In the genomic region with DNA sequence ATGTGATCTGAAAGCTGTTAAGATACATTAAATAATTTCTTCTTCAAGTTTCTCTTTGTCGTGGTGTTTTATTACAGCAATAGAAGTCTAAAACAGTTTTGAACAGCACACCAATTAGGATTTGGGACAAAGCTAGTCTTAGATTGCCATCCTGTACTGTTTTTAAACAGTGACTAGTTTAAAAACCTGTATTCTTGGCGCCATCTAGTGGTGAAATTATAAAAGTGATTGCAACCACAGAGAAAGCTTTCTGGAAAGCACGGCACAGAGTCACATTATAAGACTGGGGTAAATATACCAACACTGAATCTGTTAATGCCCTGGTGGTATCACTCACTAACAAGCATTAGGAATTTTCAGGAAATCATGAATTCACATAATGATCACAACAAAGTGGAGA, we compare ENCODE assay signal across 10 mouse cellular contexts.
A peak's percentile ranks its signal among the peaks of the same experiment; 100 is the strongest.
DNase-seq lines count a peak whose midpoint lies in the region; ATAC-seq lines count a peak whose summit lies in the region.
"Had no signal": no experiment of that assay in that cellular context is flagged by ENCODE, and none has a peak within 500 bp of the region (broad histone marks: within the 10 kb centered on the region; RNA-seq: fewer than 3 reads in every experiment).

No protein-coding gene starts in this region.

- H3K36me3 ChIP-seq in embryonic facial prominence, embryonic 14.5 days (ENCODE audit: control insufficient read depth, insufficient read depth, low read length), result no peaks in the 10 kb centered on the region
- H3K36me3 ChIP-seq: limb, embryonic 12.5 days had no signal

- no peak overlapping the region for H3K4me3 ChIP-seq in embryonic facial prominence, embryonic 14.5 days (ENCODE audit: low read depth, low read length)
- H3K4me3 ChIP-seq: erythroblast, embryonic 14.5 days; limb, embryonic 12.5 days had no signal

- H3K9ac ChIP-seq in embryonic facial prominence, embryonic 14.5 days (ENCODE audit: low read depth, low read length), result no peak overlapping the region
- H3K9ac ChIP-seq: limb, embryonic 12.5 days had no signal

- H3K4me2 ChIP-seq in embryonic facial prominence, embryonic 14.5 days (ENCODE audit: low read depth, low read length), result no peak overlapping the region
- H3K4me2 ChIP-seq: limb, embryonic 12.5 days had no signal

- no peaks in the 10 kb centered on the region for H3K9me3 ChIP-seq in embryonic facial prominence, embryonic 14.5 days (ENCODE audit: control insufficient read depth, low read length)

- no peak for ATAC-seq in embryonic facial prominence, embryonic 14.5 days (ENCODE audit: low read depth)
- no peak for ATAC-seq in monocyte, adult 5-6 weeks (replicated peaks; ENCODE audit: insufficient number of reproducible peaks, low FRiP score, low TSS enrichment, poor library complexity, severe bottlenecking)

- no peaks in the 10 kb centered on the region for H3K4me1 ChIP-seq in embryonic facial prominence, embryonic 14.5 days (ENCODE audit: control insufficient read depth, insufficient read depth, low read length)
- H3K4me1 ChIP-seq: limb, embryonic 12.5 days had no signal

- no peaks in the 10 kb centered on the region for H3K27me3 ChIP-seq in embryonic facial prominence, embryonic 14.5 days (replicated peaks; ENCODE audit: control insufficient read depth, insufficient read depth, low read length)
- H3K27me3 ChIP-seq: limb, embryonic 12.5 days had no signal

- 18% methylated on average over 3 of the region's 3 CpGs for WGBS in embryonic facial prominence, embryonic 14.5 days

- no peak overlapping the region for H3K27ac ChIP-seq in embryonic facial prominence, embryonic 14.5 days (replicated peaks; ENCODE audit: low read depth, low read length)
- H3K27ac ChIP-seq: limb, embryonic 12.5 days had no signal

- DNase-seq in cerebellum, adult 8-10 months, result peak; percentile 9
- DNase-seq in cerebellum, adult 9-11 months, result no peak
- DNase-seq in kidney, postnatal 36 days, result peak; percentile 2 to 15
- no peak for DNase-seq in kidney, postnatal 4 days
- DNase-seq in CD4-positive helper T cell, adult 2 months (ENCODE audit: low read depth, low spot score), result peak; percentile 18
- peak; percentile 71 for DNase-seq in embryonic facial prominence, embryonic 14.5 days (ENCODE audit: low spot score)
- no peak for DNase-seq in heart, postnatal 25 days (ENCODE audit: low spot score)

- intact Hi-C loops in heart, postnatal 25 days (cut with DNase I), result loop anchor here (2.0 kb wide), 3 partner anchors 116 to 534 kb away; no protein-coding TSS in a partner anchor

Comparison
In these comparisons a context has a peak if more than half of its experiments do, and no peak if none do; other contexts are left out.
1. DNase-seq: peak in cerebellum, adult 8-10 months (single experiment), kidney, postnatal 36 days (2 of 2), CD4-positive helper T cell, adult 2 months (single experiment) and embryonic facial prominence, embryonic 14.5 days (single experiment); none in cerebellum, adult 9-11 months (single experiment), kidney, postnatal 4 days (0 of 2) and heart, postnatal 25 days (single experiment).